Mouse (Mus musculus): ENCODE data around the gene Kin.
A peak's percentile ranks its signal among the peaks of the same experiment; 100 is the strongest.

Gene Kin

DNA sequence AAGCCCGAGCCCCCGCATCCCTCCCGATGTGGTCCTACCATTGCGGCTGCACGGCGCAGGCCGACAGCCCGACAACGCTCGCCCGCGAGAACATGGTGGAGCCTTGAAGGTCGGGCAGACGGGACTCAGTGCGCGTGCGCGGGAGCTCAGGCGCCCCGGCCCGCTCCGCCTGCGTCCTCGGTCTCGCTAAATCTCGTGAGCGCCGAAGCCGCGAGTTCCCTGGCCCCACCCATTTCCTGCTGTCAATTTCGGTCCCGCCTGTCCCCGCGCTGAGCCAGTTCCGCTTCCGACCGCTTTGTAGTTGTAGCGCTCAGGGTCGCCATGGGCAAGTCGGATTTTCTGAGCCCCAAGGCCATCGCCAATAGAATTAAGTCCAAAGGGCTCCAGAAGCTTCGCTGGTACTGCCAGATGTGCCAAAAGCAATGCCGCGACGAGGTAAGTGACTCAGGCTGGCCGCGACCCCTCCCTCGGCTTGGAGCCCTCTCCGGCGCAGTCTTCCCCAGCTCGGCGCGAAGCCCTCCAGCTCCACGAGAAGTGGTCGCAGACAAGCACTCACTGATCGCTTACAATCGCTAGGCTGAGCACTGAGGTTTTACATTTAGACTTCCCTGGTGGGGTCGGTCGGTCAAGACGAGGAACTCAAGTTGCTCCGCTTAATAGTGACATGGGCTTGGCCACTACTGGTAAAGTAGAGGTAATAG lies at the start of gene Kin, which contains the start of gene Atp5c1:
TSS of gene Kin (plus strand) at position 284 of the 701 bp plus-strand sequence.
TSS of gene Atp5c1 (minus strand) at position 201 of the 701 bp plus-strand sequence.
- peak; percentile 96 for DNase-seq (ENCODE audit: low spot score)

DNA sequence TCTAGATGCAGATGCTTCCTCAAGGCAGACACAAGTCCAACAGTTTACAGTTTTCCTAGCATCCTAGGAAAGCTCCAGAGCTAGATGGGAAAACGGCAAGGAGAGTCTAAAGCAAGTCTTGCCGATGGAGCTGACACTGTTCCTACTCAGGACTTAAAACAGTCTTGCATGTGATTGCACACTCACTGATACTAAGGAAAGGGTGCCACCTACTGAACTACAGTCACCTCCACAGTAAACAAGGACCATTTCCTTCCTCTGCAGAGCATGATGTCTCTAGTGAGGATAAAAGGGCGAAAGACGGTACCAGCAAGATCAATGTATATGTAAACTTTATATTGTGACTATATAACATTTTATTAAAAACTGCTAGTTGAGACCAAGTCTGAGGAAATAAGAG lies 46.7 kb upstream of the Kin start:
- no peak for DNase-seq (ENCODE audit: low spot score)

- no peak for DNase-seq (ENCODE audit: low spot score)
Measured at GRCm38 (mm10) chr2:10034976-10035375, 45.4 kb upstream of the Kin start.

- DNase-seq (ENCODE audit: low spot score) = no peak
Measured at GRCm38 (mm10) chr2:10047758-10048436, 32.5 kb upstream of the Kin start.

DNA sequence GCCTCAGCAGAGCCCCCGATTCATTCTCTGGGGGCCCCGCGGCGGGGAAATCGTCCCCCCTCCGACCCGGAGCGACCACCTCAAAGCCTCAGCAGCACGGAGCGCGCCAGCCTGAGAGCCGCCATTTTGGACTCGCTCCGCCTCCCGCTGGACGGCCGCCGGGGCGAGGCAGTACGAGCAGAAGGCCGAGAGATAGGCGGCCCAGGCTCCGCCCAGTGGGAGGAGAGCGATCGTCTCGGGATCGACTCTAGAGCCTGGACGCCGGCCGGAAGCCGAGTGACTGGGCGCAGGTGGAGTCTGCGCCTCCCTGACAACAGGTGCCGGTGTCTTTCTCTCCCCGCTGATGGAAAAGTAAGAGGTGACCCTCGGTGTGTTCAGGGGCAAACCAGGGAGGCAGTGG lies 31.9 kb upstream of the Kin start, which contains the start of gene Taf3:
TSS of gene Taf3 (minus strand) at position 136 of the 400 bp plus-strand sequence.
- peak; percentile 95 for DNase-seq (ENCODE audit: low spot score)

DNA sequence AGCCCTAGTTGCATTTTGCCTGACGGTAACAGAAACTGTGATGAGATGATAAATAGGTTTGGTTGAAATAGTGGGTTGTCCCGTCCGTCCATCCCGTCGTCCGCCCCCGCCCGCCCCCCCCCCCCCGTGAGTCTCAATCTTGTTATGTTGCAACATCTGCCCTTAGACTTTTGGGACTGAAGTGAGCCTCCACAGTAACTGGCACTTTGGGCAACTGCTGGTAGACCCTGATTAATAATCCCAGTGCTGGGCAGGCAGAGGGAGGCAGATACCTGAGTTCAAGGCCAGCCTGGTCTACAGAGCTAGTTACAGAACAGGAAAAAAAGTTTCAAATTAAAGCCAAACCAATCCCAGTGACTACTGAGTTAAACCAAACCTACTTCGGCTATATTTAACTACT lies 30.9 kb upstream of the Kin start:
- no peak for DNase-seq (ENCODE audit: low spot score)

- no peak for DNase-seq (ENCODE audit: low spot score)
Measured at GRCm38 (mm10) chr2:10050878-10051277, 29.5 kb upstream of the Kin start.

GRCm38 (mm10) chr2:10051996-10052395 lies 28.4 kb upstream of the Kin start:
- DNase-seq (ENCODE audit: low spot score) = no peak

DNA sequence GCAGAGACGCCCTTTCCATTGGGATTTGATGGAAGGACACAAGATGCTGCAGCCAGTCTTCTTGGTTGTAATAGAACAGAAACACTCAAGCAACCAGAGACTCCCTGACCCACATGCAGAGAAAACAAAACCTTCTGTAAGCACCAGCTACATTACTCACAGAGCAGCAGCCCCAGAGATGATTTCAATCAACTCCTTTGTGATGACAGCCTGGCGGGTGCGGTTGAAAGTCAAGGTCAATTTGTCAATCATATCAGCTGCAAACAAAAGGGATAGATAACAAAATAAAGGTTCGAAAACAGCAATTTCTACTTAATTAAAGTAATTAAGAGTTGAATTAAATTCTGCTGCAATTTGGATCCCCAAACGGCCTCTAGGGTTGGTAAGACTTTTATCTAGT lies 21.6 kb upstream of the Kin start:
- DNase-seq (ENCODE audit: low spot score) = no peak

- DNase-seq (ENCODE audit: low spot score) = no peak
Measured at GRCm38 (mm10) chr2:10071751-10072150, 8.6 kb upstream of the Kin start.

GRCm38 (mm10) chr2:10074470-10074869 lies 5.9 kb upstream of the Kin start:
- DNase-seq (ENCODE audit: low spot score) = no peak

DNA sequence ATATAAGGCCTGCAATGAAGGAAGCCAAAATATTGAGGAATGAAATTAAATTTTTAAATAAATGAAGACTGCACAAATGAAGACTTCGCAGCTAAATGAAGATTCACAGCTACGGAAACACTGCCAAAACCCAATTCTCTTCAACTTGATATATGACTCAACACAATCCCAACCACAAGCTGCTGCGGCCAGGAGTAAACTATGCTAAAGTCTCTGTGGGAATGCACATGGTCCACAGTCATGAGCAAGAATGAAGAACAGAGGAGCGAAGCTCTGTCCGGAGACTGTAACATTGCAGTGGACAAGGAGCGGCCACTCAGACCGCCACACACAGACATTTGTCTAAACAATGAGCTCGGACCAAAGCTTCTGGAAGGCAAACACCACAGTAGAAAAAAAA lies 3.7 kb upstream of the Kin start:
- DNase-seq (ENCODE audit: low spot score) = no peak

- DNase-seq (ENCODE audit: low spot score) = no peak
Measured at GRCm38 (mm10) chr2:10079745-10080309, 566 bp upstream of the Kin start.

- no peak for DNase-seq (ENCODE audit: low spot score)
Measured at GRCm38 (mm10) chr2:10081453-10082080, 1.2 kb downstream of the Kin start.

DNA sequence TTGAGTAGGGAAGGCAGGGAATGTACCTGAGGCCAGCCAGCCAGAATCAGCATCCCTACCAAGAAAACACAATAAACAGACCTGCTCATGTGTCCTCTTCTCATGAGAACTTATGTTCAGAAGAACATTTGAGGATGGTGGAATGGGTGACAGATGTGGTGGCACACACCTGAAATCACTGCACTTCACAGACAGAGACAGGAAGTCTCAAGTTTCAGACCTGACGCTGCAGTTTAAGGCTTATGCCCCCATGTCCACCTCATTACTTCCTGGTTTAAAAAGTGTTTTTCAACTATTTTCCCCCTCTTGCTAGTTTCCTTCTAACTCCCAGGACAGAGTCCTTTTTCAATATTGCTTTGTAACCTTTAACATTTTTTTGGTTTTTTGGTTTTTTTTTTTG lies 2.3 kb downstream of the Kin start:
- no peak for DNase-seq (ENCODE audit: low spot score)

DNA sequence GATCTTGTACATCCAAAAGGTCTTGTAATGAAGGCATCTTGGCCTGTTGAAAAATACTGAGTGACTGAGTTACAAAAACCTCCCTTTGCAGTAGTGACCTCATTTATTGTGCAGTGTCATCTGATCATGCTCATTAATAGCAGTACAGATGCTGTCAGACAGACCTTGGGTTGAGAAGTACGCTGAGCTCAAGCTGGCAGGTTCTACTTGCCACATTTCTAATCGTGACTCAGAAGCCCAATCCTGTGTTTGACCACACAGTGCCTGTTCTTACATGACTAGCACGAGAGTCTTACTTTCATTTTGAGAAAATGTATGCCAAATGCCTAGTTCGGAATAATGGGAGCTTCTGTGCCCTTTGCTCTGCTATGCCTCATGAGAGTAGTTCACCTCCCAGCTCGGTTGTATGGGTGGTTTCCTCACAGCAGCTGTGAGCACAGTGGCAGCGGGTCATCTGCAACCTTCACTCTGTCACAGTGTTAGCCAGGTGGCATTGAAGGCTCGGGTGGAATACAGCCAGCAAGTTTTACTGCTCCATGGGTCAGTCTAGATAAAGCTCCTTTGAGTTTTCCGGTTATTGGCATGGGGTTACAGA lies 7.0 kb downstream of the Kin start:
- DNase-seq (ENCODE audit: low spot score) = no peak

DNA sequence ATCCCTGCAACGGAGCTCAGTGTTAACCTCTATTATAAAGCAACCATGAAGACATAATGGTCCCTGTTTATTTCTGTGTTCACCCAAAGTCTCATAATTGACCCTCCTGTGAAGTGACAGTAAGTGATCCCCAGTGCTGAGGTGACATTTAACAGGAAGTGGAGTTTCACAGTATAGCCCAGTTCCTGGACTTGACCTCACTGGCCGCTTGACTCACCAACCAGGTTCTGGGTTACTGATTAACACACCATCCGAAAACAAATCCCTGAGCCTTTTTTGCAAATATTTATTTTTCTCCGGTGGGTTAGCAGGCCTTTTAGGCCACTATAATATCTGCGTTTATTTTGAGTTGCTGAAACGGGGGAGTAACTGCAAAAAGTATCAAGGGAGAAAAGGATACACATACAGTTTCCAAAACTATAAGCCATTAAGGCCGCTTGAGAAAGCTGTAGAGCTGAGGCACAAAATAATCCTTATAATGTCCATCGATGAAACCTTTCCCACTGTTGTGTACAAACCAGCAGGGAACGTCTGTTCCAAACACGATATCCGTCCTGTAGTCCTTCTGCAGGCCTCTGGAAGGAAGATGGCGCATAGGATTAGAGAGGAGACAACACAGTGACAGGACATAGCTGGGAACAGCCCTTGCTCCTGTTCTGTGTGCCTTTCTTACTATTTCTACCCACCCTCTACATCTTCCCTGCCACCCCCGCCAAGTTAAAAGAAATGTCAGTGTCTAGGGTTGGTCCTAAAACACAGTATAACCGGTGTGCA lies 14.1 kb downstream of the Kin start:
- DNase-seq (ENCODE audit: low spot score) = no peak

- DNase-seq (ENCODE audit: low spot score) = no peak
Measured at GRCm38 (mm10) chr2:10098598-10099215, 18.3 kb downstream of the Kin start.

DNA sequence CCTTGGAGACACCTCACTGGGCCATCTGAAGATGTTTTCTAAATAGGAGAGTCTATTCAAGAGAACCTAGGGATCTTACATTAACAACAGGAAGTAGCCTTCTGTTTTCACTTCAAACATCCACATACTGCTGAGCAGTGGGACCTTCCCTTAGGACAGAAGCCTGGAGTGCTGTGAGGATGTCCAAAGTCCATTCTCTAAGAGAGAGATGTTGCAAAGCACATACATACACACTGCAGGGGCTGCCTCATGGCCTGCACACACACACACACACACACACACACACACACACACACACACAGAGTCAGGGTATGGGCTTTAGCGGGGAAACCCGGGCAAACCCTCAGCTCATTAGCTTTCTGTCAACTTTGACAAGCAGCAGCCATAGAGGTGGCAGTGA lies 20.1 kb downstream of the Kin start:
- no peak for DNase-seq (ENCODE audit: low spot score)

DNA sequence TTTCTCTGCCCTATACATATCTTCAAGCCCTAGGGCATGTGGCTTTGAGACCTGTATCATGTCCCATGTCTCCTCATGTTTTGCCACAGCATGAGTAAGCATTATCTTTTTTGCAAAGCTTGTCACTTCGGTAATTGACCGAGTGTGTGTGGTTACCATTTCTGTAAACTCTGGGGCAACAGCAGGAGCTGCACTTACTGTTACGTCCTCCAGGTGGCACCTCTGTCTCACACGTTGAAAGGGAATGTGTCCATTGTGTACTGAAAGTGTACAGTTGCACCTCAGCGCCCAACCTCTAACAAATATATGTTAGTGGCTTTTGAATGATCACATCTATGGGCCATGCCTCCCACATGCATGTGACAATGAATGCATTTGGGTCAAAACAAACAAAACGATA lies 20.8 kb downstream of the Kin start:
- no peak for DNase-seq (ENCODE audit: low spot score)

DNA sequence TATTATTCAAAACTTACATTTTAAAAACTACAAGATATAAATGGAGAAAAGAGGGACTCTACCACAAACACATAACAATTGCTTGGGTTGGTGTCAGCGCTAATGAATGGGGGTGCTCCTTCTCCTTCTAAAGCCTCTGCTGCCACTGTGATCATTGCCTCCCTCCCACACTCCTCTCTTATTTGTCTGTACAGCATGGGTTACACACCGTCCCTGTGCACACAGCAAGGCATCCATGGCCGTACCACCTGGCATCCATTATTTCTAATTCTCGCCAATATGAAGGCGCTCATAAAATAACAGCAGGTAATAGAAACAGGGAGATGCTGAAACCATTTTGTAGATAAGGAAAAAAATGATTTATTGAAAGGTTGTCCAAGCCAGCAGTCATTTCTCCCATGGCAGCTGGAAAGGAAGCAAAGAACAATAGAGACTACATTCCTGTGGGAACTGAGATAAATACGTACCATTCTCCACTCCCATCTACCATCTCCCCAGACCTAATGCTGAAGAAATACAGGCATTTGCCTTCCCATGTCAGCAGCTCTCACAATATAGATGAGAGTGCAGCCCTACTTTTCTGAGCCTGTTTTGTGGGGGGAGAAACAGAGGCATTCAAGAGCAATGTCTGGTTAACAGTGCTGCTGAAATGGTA lies 28.3 kb downstream of the Kin start:
- DNase-seq (ENCODE audit: low spot score) = no peak
